Mouse (Mus musculus): ENCODE data around the gene Tldc2.

Tldc2 gene

GRCm38 (mm10) chr2:157060557-157061305 is 26.1 kb upstream of the Tldc2 start:
- in situ Hi-C loops (cut with MboI, MseI), result no loop called here

- in situ Hi-C loops (cut with MboI, MseI), result no loop called here
Measured at GRCm38 (mm10) chr2:157063241-157063700, 23.6 kb upstream of the Tldc2 start.

GRCm38 (mm10) chr2:157064136-157064535 is 22.7 kb upstream of the Tldc2 start:
- in situ Hi-C loops (cut with MboI, MseI), result no loop called here

GRCm38 (mm10) chr2:157064978-157065878 is 21.6 kb upstream of the Tldc2 start:
- in situ Hi-C loops (cut with MboI, MseI), result no loop called here

- in situ Hi-C loops (cut with MboI, MseI), result no loop called here
Measured at GRCm38 (mm10) chr2:157065879-157066226, 21.0 kb upstream of the Tldc2 start.

- in situ Hi-C loops (cut with MboI, MseI), result no loop called here
Measured at GRCm38 (mm10) chr2:157066731-157067430, 20.0 kb upstream of the Tldc2 start.

- in situ Hi-C loops (cut with MboI, MseI), result no loop called here
Measured at GRCm38 (mm10) chr2:157068701-157069354, 18.0 kb upstream of the Tldc2 start.

GRCm38 (mm10) chr2:157069355-157069735 is 17.5 kb upstream of the Tldc2 start:
- in situ Hi-C loops (cut with MboI, MseI), result no loop called here

- in situ Hi-C loops (cut with MboI, MseI), result no loop called here
Measured at GRCm38 (mm10) chr2:157069755-157070315, 17.0 kb upstream of the Tldc2 start.

GRCm38 (mm10) chr2:157070365-157070764 is 16.5 kb upstream of the Tldc2 start:
- in situ Hi-C loops (cut with MboI, MseI), result no loop called here

- in situ Hi-C loops (cut with MboI, MseI), result no loop called here
Measured at GRCm38 (mm10) chr2:157071556-157071955, 15.3 kb upstream of the Tldc2 start.

GRCm38 (mm10) chr2:157072316-157072990 is 14.4 kb upstream of the Tldc2 start:
- in situ Hi-C loops (cut with MboI, MseI), result no loop called here

GRCm38 (mm10) chr2:157073378-157074052 is 13.3 kb upstream of the Tldc2 start:
- in situ Hi-C loops (cut with MboI, MseI), result no loop called here

- in situ Hi-C loops (cut with MboI, MseI), result no loop called here
Measured at GRCm38 (mm10) chr2:157074186-157074724, 12.6 kb upstream of the Tldc2 start.

GRCm38 (mm10) chr2:157074772-157075171 is 12.1 kb upstream of the Tldc2 start:
- in situ Hi-C loops (cut with MboI, MseI), result no loop called here

GRCm38 (mm10) chr2:157075226-157075625 is 11.6 kb upstream of the Tldc2 start:
- in situ Hi-C loops (cut with MboI, MseI), result no loop called here

GRCm38 (mm10) chr2:157075685-157076084 is 11.2 kb upstream of the Tldc2 start:
- in situ Hi-C loops (cut with MboI, MseI), result no loop called here

GRCm38 (mm10) chr2:157076585-157076984 is 10.3 kb upstream of the Tldc2 start:
- in situ Hi-C loops (cut with MboI, MseI), result no loop called here

GRCm38 (mm10) chr2:157077160-157077559 is 9.7 kb upstream of the Tldc2 start:
- in situ Hi-C loops (cut with MboI, MseI), result no loop called here

GRCm38 (mm10) chr2:157077641-157078058 is 9.2 kb upstream of the Tldc2 start:
- in situ Hi-C loops (cut with MboI, MseI), result no loop called here

Measured in T-helper 1 cell (primary cell).